Mouse (Mus musculus) G1E (cell line): Measurements from ENCODE around the gene Gdpd1.

ENCODE experiments used
- CTCF ChIP-seq: IDR thresholded peaks from 2 replicates; pipeline ENCODE4 v1.5.1; 2012; ENCODE audit warnings: low read depth, low read length, inconsistent platforms, mixed read lengths
- GATA1 ChIP-seq: IDR thresholded peaks from 2 replicates; pipeline ENCODE4 v1.6.1; 2012; ENCODE audit warnings: borderline replicate concordance, low read length, inconsistent platforms, mixed read lengths

DNA sequence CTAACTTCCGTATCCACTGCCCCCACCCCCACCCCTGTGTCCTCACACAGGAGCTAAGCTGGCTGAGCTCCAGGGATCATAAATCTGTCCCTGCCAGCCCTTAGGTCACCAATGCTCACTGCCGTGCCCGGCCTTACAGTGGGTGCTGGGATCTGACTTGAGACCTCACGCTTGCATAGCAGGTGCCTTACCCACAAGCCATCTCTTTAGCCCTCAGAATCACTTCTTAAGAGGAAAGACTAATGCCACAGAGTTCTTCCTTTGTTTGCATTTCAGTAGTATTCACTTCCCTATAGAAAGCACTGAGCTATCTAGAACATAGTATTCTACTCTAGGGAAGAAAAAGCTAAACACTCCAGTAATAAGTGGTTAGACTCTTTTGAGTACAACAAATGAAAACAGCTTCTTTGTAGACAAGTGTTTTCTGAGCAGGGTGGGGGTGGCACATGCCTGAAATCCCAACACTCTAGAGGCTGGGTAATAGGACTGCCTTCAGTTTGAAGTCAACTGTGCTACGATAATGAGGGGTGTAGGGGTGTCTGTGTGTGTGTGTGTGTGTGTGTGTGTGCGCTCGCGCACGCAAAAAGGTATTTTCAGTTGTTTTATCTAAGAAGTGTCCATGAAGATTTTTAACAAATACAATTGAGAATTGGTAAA is 34.4 kb downstream of the Gdpd1 start:
- TF ChIP-seq GATA1 (no peak), CTCF (no peak)
